Mouse (Mus musculus) gastrocnemius, postnatal 10 days (tissue): Measurements from ENCODE around the gene Prkd2. TPM values are rescaled to one million over a fixed set of nuclear protein-coding genes. Genes with fewer than 3 reads are reported as not detected.

Experiments
- DNase-seq: peaks from one replicate; pipeline ENCODE4 v3.0.0; 2021; ENCODE audit warnings: mixed read lengths
- long read RNA-seq, 2 experiments: library from polyadenylated mRNA; stranded (forward); transcript quantifications; one replicate each; pipeline ENCODE4 v2.0.0; 2021
- total RNA-seq, 2 experiments: library from RNA; stranded (reverse); gene quantifications; 2 replicates each; pipeline ENCODE4 v1.2.3; 2021

Prkd2 gene
- 10 to 100 TPM in 1 of 2 experiments, 1 to 10 TPM in 1; 9.8 to 14.0 TPM for total RNA-seq
- long read RNA-seq, experiment 1, transcript Prkd2-201 (18 exons, 3,628 nt): minor isoform, 10 of 26 reads
- long read RNA-seq, experiment 1, transcript Prkd2-202 (19 exons, 3,251 nt): major isoform, 11 of 26 reads
- long read RNA-seq, experiment 1, partial matches to known transcripts: 3 of 26 reads
- long read RNA-seq, experiment 1, other reads (novel, unspliced or antisense): 2 of 26 reads
- long read RNA-seq, experiment 2, partial matches to known transcripts: 1 of 10 reads
- long read RNA-seq, experiment 2, other reads (novel, unspliced or antisense): 1 of 10 reads

GRCm38 (mm10) chr7:16842645-16843063 is at the start of gene Prkd2:
TSS of gene Prkd2 (plus strand) at chr7:16842902.
- DNase-seq: peak; percentile 86

DNA sequence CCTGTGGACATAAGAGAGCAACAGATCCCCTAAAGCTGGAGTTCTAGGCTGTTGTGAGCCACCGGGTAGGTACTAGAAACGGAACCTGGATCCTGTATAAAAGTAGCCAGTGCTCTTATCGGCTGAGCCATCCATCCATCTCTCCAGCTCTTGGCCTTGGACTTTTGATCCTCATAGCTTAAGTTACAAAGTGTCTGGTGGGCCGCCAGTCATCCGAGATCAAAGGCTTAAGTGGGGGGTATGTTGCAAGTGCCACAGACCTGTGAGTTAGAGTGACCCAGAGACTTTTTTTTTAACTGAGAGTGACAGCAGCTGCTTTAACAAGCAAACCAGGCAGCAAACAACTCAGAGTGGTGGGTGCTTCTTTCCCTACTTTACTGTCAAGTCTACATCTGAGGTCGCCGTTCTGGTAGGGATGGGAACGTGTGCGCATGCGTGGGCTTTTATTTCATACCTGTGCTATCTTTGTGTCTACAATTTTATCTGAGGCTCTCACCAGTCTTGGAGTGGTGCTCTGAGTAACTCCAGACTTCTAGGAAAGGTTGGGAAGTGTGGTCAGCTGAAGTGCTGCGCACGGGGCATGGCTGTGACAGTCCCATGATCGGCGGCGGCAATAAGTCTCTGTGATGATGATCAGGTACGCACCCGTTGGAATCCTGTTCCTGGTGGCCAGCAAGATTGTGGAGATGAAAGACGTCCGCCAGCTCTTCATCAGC is 49.5 kb upstream of the Prkd2 start:
- no peak for DNase-seq

- no peak for DNase-seq
These were observed 47.8 kb upstream of the Prkd2 start for GRCm38 (mm10) chr7:16794886-16795285.

GRCm38 (mm10) chr7:16804409-16805028 is 38.2 kb upstream of the Prkd2 start:
- DNase-seq: no peak

GRCm38 (mm10) chr7:16807936-16808335 is 34.8 kb upstream of the Prkd2 start:
- DNase-seq: no peak

GRCm38 (mm10) chr7:16808647-16809046 is 34.1 kb upstream of the Prkd2 start:
- DNase-seq: no peak

DNA sequence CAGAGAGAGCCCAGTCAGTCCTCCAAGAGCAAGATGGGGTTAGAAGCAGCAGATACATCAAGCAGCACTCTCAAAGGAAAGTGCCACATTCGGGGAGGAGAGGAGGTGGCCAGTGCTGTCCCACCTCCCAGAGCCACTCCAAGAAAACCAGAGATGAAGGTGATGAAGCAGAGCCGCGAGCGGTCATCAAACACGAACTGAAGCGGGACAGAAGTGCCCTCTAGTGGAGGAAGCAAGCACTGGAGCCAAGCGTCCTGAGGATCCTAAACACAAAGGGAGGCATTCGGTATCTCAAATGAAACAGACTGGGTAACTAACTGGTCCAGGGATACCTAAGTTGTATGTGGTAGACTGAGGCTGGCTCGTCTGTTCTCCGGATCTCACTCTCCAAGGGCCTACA is 33.0 kb upstream of the Prkd2 start:
- DNase-seq: peak; percentile 69

DNA sequence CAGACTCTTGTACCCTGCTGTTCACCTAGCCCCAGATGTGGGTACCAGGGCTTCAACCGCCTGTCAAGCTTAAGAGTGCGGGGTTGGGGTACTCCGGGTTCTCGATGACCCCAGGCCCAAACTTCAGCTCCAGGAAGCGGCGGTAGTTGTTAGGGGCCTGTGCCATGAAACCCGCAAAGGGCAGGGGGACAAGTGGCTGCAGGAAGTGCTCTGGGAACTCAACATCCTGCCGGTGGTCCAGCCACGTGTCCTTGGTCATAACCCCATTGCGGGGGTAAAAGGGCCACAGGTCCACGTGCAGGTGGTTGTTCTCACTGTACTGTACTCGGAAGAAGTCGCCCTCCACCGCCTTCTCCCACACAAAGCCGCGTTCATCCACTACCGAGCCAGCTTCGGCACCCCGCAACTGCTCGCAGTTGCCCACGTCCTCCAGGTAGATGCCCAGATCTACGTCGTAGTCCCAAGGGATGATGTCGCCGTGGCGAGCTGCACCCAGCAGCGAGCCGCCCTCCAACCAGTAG is 32.2 kb upstream of the Prkd2 start:
- DNase-seq: no peak

- peak; percentile 43 for DNase-seq
These were observed 31.6 kb upstream of the Prkd2 start for GRCm38 (mm10) chr7:16810920-16811648.

- DNase-seq: no peak
These were observed 31.0 kb upstream of the Prkd2 start for GRCm38 (mm10) chr7:16811649-16812070.

GRCm38 (mm10) chr7:16812505-16812904 is 30.2 kb upstream of the Prkd2 start:
- no peak for DNase-seq

GRCm38 (mm10) chr7:16815351-16815941 is 27.3 kb upstream of the Prkd2 start, which contains the start of gene Strn4:
TSS of gene Strn4 (plus strand) at chr7:16815889.
- DNase-seq: no peak

GRCm38 (mm10) chr7:16816078-16816474 is 26.6 kb upstream of the Prkd2 start:
- peak; percentile 77 for DNase-seq

DNA sequence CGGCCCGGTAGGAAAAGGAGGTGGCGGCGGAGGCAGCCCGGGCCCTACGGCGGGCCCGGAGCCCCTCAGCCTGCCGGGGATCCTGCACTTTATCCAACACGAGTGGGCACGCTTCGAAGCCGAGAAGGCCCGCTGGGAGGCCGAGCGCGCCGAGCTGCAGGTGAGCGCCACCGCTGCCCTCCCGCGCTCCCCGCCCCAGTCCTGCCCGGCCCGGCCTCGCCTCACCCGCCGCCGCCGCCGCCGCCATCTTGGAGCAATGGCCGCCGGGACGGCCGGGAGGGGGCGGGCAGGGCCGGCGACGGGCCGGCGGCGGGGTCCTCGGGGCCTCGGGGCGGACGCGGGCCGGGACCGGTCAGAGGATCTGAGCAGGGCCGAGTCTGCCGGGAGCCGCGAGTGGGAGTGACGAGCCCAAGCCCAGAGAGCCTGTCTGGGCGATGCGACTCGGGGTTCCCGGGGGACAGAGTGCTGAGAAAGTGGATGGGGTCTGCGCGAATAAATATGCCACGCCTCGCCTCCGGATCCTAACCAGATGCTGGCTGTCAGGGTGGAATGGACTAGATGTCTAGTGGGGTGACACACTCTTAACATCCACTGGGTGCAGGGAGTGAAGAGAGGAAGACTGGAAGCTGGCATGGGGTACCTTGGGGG is 26.1 kb upstream of the Prkd2 start, which contains the start of gene Fkrp:
TSS of gene Fkrp (minus strand) at position 258 of the 648 bp plus-strand sequence.
- peak; percentile 67 for DNase-seq

DNA sequence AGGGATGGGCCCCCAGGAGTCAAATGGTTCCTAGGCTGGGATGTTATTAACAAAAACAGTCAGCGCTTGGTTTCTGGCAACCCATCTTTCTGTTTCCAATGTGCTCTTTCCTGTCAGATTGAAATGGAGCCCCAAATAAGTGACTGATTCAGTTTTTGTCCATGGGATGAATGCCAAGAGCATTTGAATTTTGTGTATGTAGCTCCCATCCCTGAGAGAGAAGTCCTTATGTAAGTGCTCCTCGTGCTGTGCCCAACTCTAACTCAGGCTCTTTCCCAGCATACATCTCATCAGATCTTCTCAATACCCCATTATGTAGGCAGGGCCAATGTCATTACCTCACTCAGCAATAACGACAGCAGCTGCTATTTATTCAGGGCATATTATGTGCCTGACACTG is 25.0 kb upstream of the Prkd2 start:
- DNase-seq: no peak

DNA sequence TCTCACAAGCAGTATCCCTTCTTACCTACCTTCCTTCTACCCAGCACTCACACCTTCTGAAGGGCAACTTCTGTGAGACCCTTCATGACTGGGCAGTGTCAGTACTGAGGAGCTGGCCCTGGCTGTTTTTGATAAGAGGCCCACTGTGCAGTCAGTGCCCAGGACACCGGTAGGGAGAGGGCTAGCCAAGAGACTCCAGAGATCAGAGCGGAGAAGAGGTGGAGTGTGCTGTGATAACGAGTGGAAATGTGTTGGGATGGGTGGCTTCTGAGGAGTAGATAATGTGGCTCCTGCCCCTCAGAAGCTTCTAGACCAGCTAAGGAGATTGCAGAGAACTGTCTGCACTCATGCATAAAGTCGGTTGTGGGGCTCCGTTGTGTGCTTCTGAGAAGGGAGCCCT is 22.9 kb upstream of the Prkd2 start:
- no peak for DNase-seq

- DNase-seq: no peak
These were observed 22.4 kb upstream of the Prkd2 start for GRCm38 (mm10) chr7:16820271-16820763.

- DNase-seq: no peak
These were observed 21.6 kb upstream of the Prkd2 start for GRCm38 (mm10) chr7:16821091-16821490.

GRCm38 (mm10) chr7:16821669-16822101 is 21.0 kb upstream of the Prkd2 start:
- no peak for DNase-seq

DNA sequence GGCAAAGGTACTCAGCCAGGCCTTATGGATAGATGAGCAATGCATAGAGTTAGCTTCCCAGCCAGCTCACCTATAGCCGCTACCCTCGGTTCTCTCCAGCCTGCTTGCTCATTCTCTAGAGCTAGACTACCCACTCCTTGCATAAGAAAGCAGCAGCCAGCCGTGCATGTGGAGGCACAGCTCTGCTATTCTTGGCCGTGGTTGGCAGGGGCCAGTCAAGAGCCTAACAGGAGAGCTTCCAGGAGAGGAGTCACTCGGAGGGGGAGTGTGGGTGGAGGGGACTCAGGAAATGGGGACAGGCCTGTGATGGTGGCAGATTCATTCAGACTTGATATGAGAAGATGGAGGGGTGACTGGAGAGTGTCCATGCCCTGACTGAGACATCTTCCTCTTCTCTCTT is 19.0 kb upstream of the Prkd2 start:
- no peak for DNase-seq

DNA sequence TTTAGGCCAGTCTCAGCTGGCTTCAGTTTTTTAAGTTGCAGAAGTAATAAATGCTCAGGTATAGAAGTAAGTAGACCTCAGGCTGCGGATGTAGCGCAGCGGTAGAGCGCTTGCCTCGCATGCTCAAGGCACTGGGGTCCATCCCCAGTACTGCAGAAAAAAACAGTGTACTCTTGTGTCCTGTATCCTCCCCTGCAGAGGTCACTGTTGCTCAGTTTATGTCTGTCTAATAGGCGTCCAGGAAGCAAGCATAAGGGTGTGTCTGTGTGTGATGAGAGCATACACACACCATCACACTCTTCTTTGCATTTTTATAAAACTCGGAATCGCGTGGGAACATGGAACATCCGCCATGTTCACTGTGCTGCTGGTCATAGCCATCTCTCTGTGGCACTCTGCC is 16.9 kb upstream of the Prkd2 start:
- no peak for DNase-seq
